Mouse (Mus musculus): Measurements from ENCODE around the gene Them5. TPM values are rescaled to one million over a fixed set of nuclear protein-coding genes. Genes with fewer than 3 reads are reported as not detected.

The Them5 gene
- polyA plus RNA-seq, 1 experiment from 2014 or later, result 0.11 TPM

DNA sequence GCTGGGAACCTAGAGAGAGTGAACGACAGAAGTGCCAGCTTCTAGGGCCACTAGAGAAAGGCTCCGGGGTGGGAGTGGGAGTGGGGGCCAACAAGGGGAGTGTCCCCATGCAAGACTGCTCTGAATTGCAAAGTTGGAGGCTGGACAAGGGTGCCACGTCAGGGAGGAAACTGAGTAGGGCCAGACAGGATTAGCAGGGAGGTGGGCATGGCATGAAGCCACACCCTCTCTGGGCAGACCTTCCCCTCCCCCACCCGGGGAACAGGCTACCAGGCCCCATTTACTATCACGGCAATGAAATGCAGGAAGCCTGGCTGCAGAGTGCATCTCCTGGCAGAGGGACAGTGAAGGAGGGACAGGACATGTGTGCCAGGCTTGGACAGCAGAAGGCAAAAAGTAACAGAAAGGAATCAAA, 31.7 kb downstream of the Them5 start:
- Histone ChIP-seq H3K27me3 (replicated peaks; ENCODE audit: low read depth, poor library complexity, severe bottlenecking) (peaks cover 65% of the 10 kb centered on the region), H3K36me3 (replicated peaks) (no peaks in the 10 kb centered on the region), H3K27ac (replicated peaks) (no peak overlapping the region), H3K9me3 (no peaks in the 10 kb centered on the region), H3K4me3 (peak overlapping the region; percentile 37), H3K4me1 (peaks cover 36% of the 10 kb centered on the region)
- WGBS, result 2% methylated on average over 5 of the region's 5 CpGs
- peak; percentile 35 for DNase-seq (ENCODE audit: low spot score)

DNA sequence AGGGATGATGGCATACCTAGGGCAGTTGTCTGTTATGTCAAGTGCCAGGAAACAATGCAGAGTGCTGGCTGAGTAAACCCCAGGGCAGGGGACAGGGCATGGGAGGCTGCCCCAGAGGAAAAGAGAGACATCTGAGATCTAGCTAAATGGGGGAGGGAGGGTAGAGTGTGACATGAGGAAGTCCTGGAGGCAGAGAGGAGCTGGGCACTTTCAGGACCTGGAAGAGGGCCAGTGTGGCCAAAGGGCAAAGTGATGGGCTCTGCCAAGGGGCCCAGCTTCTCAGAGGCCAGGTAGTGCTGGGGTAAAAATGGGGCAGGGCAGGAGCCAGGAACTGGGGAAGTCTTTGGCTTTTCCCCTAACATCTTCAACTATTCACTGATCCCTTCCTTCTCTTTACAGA, 32.7 kb downstream of the Them5 start:
- Histone ChIP-seq H3K4me1 (peaks cover 37% of the 10 kb centered on the region), H3K27me3 (replicated peaks; ENCODE audit: low read depth, poor library complexity, severe bottlenecking) (peaks cover 63% of the 10 kb centered on the region), H3K4me3 (no peak overlapping the region), H3K36me3 (replicated peaks) (no peaks in the 10 kb centered on the region), H3K27ac (replicated peaks) (no peak overlapping the region), H3K9me3 (no peaks in the 10 kb centered on the region)
- no peak for DNase-seq (ENCODE audit: low spot score)

DNA sequence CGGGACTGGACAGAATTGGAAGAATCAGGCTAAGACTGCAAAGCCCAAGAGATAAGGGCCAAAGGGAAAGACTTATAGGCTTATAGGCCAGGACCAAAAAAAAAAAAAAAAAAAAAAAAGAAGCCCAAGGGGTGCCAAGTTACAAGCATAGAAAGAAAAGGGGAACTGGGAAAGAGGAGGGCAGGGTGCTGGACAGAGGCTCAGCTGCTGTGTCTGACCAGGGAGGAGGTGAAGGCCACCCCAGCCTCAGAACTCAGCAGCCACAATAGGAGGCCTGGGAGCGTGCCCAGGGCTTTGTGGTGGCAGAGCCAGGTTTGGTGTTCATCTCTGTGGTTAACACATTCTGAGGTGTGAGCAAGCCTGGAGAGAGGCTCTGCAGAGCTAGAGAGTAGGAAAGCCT, 33.2 kb downstream of the Them5 start:
- peaks cover 42% of the 10 kb centered on the region for H3K4me1 ChIP-seq
- WGBS, result 80% methylated on average over 2 of the region's 2 CpGs
- DNase-seq (ENCODE audit: low spot score), result no peak
- no peaks in the 10 kb centered on the region for H3K9me3 ChIP-seq
- H3K27ac ChIP-seq (replicated peaks), result no peak overlapping the region
- H3K4me3 ChIP-seq, result no peak overlapping the region
- H3K27me3 ChIP-seq (replicated peaks; ENCODE audit: low read depth, poor library complexity, severe bottlenecking), result peaks cover 63% of the 10 kb centered on the region
- H3K36me3 ChIP-seq (replicated peaks), result no peaks in the 10 kb centered on the region

DNA sequence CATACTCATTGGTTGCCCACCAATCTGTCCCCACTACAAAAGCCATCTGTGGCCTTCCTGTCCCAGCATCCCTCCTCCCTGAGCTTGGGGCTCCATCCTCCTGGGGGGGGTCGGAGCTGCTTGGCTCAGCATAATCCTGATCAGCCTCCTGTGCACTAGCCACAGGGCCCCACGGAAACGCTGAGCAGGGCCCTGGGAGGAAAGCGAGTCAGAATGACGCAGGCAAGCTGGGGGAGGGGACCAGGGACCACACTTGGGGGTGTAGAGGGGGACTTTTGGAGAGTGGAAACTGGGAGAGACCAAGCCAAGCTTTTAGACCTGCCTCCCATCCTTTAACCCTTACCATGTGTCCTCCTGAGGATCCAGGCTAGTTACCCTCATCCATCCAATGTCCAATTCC, 34.0 kb downstream of the Them5 start:
- no peaks in the 10 kb centered on the region for H3K9me3 ChIP-seq
- no peak overlapping the region for H3K27ac ChIP-seq (replicated peaks)
- H3K36me3 ChIP-seq (replicated peaks), result no peaks in the 10 kb centered on the region
- H3K27me3 ChIP-seq (replicated peaks; ENCODE audit: low read depth, poor library complexity, severe bottlenecking), result peaks cover 63% of the 10 kb centered on the region
- 55% methylated on average over 5 of the region's 5 CpGs for WGBS
- H3K4me1 ChIP-seq, result peaks cover 49% of the 10 kb centered on the region
- no peak overlapping the region for H3K4me3 ChIP-seq
- no peak for DNase-seq (ENCODE audit: low spot score)

DNA sequence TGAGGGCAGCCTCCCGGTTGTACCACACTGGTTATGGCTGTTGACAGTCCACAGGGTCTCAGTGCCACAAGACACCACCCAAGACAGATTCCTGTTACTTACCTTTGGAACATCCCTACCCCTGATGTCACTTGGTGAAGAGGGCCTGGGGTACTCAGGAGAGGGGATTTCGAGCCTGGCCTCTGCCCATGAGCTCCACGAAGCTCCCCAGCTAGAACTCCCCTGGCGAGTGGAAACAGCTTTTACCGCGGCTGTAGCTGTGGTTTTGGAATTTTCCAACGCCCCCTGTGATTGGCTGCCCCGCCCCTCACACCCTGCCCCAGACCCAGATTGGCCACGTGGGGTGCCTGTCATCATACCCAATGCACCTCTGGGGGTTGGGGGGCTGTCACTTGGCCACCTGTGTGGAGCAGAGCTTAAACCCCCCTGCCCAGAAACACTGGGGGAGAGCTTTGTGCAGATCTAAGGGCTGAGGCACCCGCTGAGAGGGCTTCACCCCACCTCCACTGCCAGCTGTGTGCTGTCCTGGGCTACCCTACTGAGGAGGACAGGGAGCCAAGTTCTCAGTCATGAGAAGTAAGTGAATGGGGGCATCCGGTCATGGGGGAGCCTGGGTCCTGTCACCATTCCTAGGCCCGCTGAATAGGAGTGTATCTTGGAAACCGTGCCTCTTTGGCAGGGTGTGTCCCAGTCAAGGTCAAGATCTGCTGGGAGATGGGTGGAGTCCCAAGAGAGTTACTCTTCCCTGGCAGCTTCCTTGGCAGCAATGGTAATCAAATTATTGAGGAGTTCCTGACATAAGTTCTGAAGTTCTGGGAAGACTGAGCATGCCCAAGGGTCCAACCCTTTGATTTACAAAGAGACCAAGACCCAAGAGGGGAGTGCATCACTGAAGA, 35.4 kb downstream of the Them5 start:
- Histone ChIP-seq H3K4me1 (peaks cover 40% of the 10 kb centered on the region), H3K27ac (replicated peaks) (no peak overlapping the region), H3K4me3 (no peak overlapping the region), H3K9me3 (no peaks in the 10 kb centered on the region), H3K36me3 (replicated peaks) (no peaks in the 10 kb centered on the region), H3K27me3 (replicated peaks; ENCODE audit: low read depth, poor library complexity, severe bottlenecking) (peaks cover 54% of the 10 kb centered on the region)
- WGBS, result 20% methylated on average over 13 of the region's 13 CpGs
- DNase-seq (ENCODE audit: low spot score), result no peak

DNA sequence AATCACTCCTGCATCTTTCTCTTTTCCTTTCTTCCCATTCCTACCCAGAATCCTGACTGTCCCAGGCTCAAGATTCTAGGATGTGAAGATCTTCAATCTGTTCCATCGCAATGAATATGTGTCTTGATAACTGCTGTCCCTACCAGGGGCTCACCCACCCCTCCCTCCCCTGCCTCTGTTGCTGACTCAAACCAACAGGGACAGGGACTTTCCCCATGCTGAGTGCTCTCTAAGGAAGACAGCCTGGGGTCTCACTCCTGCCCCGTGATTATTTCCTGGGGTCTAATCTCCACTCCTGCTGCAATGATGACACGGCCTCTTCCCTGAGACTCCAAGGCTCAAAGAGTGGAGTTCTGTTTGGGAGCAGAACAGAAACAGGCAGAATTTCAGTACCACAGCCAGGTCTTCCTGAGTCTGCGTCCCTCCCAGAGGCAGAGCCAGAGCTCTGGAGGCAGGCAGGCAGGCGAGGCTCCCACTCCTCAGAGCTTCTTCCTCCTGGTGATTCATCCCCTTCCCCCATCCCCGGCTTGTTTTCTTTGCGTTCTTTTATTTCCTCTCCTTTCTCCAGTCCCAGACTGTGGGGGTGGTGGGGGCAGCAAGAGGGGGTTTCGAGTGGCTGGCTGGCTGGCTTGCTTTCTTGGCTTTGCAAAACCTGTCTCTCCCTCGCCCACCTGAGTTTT, 38.1 kb downstream of the Them5 start:
- Histone ChIP-seq H3K4me1 (peaks cover 18% of the 10 kb centered on the region), H3K27ac (replicated peaks) (no peak overlapping the region; the same call in 1 of the 2 replicates), H3K36me3 (replicated peaks) (no peaks in the 10 kb centered on the region), H3K4me3 (no peak overlapping the region), H3K27me3 (replicated peaks; ENCODE audit: low read depth, poor library complexity, severe bottlenecking) (peaks cover 31% of the 10 kb centered on the region), H3K9me3 (no peaks in the 10 kb centered on the region)
- 19% methylated on average over 9 of the region's 9 CpGs for WGBS
- DNase-seq (ENCODE audit: low spot score), result peak; percentile 36

DNA sequence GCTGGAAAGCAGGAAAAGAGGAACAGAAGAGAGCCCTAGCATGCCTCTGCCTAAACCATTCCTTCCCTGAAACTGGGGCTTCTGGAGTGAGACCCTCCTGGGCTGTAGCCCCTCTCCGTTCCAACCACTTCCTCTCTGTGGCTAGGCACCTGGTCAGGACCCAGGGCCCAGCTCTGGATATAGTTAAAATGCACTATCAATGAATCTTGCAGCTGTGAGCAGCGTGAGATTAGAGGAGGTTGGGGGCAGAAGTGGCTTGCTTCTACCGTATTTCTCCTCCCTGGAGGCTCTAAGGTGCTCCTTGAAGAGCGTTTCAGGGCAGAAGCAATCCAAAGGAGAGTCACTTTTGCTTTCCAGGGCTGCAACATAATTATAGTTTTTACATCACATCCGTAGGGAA, 40.4 kb downstream of the Them5 start:
- Histone ChIP-seq H3K9me3 (no peaks in the 10 kb centered on the region), H3K27ac (replicated peaks) (no peak overlapping the region), H3K4me1 (peaks cover 13% of the 10 kb centered on the region), H3K4me3 (no peak overlapping the region), H3K27me3 (replicated peaks; ENCODE audit: low read depth, poor library complexity, severe bottlenecking) (0 out of 2 replicates have a peak, but pooled peaks cover 11% of the 10 kb centered on the region), H3K36me3 (replicated peaks) (no peaks in the 10 kb centered on the region)
- DNase-seq (ENCODE audit: low spot score), result no peak
- 78% methylated on average over 5 of the region's 5 CpGs for WGBS

DNA sequence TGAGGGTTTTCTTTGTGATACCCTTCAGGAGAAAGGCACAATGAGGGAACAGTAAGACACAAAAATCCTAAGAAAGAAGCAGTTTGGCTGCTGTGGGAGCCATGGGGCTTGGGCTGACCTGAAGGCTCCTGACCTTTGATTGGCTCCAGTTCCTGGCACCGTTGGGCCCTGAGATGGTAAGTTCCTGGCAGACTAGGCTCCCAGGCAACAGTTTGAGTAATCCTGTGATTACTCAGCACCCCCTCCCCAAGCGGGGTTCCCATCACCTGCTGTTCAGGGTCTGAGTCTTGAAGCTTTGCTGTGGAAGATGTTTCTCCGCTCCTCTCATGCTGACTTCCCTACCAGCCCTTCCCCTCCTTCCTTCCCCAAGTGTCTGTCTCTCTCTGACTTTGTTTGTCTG, 41.6 kb downstream of the Them5 start:
- WGBS, result 62% methylated on average over 3 of the region's 3 CpGs
- Histone ChIP-seq H3K36me3 (replicated peaks) (no peaks in the 10 kb centered on the region), H3K4me3 (no peak overlapping the region), H3K9me3 (no peaks in the 10 kb centered on the region), H3K27ac (replicated peaks) (no peak overlapping the region), H3K4me1 (peaks cover 12% of the 10 kb centered on the region), H3K27me3 (replicated peaks; ENCODE audit: low read depth, poor library complexity, severe bottlenecking) (0 out of 2 replicates have a peak, but pooled peaks cover 3% of the 10 kb centered on the region)
- DNase-seq (ENCODE audit: low spot score), result no peak

DNA sequence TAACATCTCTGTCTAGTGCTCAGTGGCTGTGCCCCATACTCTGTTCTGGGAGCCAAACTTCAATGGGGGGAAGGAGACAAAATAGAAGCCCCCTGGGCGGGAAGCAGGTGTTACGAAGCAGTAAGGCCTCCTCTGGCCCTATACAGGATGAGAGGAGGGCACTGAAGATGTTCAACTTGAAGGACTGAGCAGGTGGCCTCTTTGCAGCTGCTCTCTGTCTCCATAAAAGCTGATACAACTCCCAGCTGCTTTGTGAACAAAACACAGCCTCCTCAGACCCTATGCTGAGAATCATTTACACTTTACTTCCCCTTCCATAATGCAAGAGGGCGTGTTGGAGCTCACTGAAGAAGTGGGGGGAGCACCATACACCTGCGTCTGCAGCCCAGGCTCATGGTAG, 44.8 kb downstream of the Them5 start:
- Histone ChIP-seq H3K27me3 (replicated peaks; ENCODE audit: low read depth, poor library complexity, severe bottlenecking) (0 out of 2 replicates have a peak, but pooled peaks cover 9% of the 10 kb centered on the region), H3K36me3 (replicated peaks) (no peaks in the 10 kb centered on the region), H3K9me3 (no peaks in the 10 kb centered on the region), H3K4me1 (no peaks in the 10 kb centered on the region), H3K27ac (replicated peaks) (no peak overlapping the region), H3K4me3 (no peak overlapping the region)
- WGBS, result 76% methylated on average over 4 of the region's 4 CpGs
- no peak for DNase-seq (ENCODE audit: low spot score)

DNA sequence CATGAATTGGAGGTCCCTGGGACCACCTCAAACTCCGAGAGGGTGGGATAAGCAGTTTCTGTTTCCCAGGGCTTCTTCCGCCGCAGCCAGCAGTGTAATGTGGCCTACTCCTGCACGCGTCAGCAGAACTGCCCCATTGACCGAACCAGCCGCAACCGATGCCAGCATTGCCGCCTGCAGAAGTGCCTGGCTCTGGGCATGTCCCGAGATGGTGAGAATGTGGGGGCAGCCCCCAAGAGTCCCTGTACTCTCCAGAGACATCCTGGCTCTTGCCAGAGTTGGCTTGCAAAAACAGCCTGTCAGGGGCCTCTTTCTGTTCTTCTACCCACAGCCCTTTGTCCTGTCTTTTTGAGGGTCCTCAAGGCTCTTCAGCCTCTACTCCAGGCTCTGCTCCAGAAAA, 45.5 kb downstream of the Them5 start:
- WGBS, result 92% methylated on average over 10 of the region's 10 CpGs
- Histone ChIP-seq H3K27ac (replicated peaks) (no peak overlapping the region), H3K4me1 (no peaks in the 10 kb centered on the region), H3K4me3 (no peak overlapping the region), H3K36me3 (replicated peaks) (no peaks in the 10 kb centered on the region), H3K9me3 (no peaks in the 10 kb centered on the region), H3K27me3 (replicated peaks; ENCODE audit: low read depth, poor library complexity, severe bottlenecking) (0 out of 2 replicates have a peak, but pooled peaks cover 9% of the 10 kb centered on the region)
- no peak for DNase-seq (ENCODE audit: low spot score)

DNA sequence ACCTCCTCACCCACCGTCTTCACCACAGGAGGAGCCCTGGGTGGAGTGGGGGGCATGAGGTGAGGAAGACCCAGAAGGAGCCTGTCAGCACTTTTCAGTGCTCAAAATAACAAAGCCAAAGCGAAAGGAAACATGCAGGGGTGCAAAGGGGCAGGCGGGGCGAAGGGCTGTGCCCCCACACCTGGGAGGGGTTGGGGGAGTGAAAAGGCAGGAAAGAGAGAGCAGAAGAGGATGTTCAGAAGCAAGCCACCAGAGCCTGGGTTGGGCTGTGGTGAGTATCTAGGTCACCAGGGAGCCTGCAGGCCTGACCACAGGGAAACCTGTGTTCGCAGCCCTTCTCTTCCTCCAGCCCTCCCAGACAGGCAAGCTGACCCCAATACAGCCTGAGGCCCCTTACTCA, 46.1 kb downstream of the Them5 start:
- Histone ChIP-seq H3K4me3 (no peak overlapping the region), H3K27me3 (replicated peaks; ENCODE audit: low read depth, poor library complexity, severe bottlenecking) (0 out of 2 replicates have a peak, but pooled peaks cover 9% of the 10 kb centered on the region), H3K9me3 (no peaks in the 10 kb centered on the region), H3K36me3 (replicated peaks) (no peaks in the 10 kb centered on the region), H3K27ac (replicated peaks) (no peak overlapping the region), H3K4me1 (no peaks in the 10 kb centered on the region)
- no peak for DNase-seq (ENCODE audit: low spot score)
- WGBS, result 79% methylated on average over 5 of the region's 5 CpGs

DNA sequence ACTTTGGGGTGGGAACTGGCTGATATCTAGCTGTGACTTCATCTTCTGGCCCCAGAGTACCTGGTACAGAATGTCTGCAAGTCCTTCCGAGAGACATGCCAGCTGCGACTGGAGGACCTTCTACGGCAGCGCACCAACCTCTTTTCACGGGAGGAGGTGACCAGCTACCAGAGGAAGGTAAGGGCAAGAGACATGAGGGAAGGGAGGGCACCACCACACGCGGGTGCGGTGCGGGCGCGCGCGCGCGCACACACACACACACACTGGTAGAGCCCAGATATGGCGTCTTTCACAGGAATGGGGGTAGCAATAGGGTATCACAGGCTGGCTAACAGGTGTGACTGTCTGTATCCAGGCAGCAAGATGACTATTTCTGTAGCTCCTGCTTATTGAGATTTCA, 47.5 kb downstream of the Them5 start:
- Histone ChIP-seq H3K36me3 (replicated peaks) (no peaks in the 10 kb centered on the region), H3K27me3 (replicated peaks; ENCODE audit: low read depth, poor library complexity, severe bottlenecking) (0 out of 2 replicates have a peak, but pooled peaks cover 5% of the 10 kb centered on the region), H3K27ac (replicated peaks) (no peak overlapping the region), H3K4me1 (no peaks in the 10 kb centered on the region), H3K9me3 (no peaks in the 10 kb centered on the region), H3K4me3 (no peak overlapping the region)
- WGBS, result 95% methylated on average over 16 of the region's 16 CpGs
- no peak for DNase-seq (ENCODE audit: low spot score)

DNA sequence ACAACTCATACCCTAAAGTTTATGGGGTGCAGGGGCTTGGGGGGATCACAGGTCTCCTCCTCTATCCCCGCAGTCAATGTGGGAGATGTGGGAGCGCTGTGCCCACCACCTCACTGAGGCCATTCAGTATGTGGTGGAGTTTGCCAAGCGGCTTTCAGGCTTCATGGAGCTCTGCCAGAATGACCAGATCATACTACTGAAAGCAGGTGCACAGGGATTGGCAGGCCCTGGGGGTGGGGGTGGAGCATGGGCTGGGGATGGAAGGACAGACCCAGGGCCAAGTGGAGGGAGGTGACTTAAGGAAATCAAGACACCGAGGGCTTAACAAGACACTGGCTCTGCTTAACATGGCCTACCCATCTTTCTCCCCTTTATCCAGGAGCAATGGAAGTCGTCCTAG, 49.1 kb downstream of the Them5 start:
- Histone ChIP-seq H3K9me3 (no peaks in the 10 kb centered on the region), H3K4me3 (no peak overlapping the region), H3K27me3 (replicated peaks; ENCODE audit: low read depth, poor library complexity, severe bottlenecking) (0 out of 2 replicates have a peak, but pooled peaks cover 5% of the 10 kb centered on the region), H3K27ac (replicated peaks) (no peak overlapping the region), H3K36me3 (replicated peaks) (no peaks in the 10 kb centered on the region), H3K4me1 (no peaks in the 10 kb centered on the region)
- DNase-seq (ENCODE audit: low spot score), result no peak
- WGBS, result 77% methylated on average over 5 of the region's 5 CpGs
